Mouse (Mus musculus) retina, postnatal 1 day (tissue): Measurements from ENCODE around the gene Wwtr1.

Source experiments
- DNase-seq: peaks from one replicate; pipeline ENCODE4 v3.0.0-alpha.2; 2012

Wwtr1 gene

DNA sequence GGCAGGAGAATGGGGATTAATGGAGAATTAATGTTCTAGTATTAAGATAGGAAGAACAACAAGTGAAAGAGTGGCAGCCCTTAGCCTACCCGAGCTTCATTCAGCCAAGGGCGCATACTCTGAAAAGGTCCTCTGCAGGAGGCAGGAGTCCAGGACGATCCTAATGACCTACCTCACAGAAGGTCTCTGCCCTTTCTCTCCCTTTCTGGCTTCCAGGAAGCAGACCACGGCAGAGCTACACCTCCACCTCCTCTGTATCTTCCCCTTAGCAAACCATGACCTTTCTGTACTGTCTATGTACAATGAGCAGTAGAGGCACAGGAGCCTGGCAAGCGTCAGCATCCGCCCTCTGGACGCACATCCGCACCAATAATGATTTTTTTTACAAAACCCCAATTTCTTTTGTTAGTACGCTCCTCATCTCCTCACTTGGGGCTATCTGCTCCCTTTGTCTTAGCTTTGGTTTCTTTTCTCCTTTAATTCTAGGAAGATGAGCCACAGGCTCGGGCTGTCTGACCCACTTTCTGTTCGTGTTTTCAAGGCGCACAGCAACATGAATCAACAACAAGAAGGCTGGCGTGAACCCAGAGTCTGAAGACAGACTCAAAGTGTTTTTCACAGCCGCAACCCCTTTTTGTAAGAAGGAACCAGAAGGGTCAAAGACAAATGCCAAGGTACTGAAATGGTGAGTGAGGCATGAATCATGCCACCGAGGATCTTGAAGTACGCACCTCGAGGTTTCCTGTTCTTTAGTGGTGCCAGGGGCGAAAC is 63.7 kb downstream of the Wwtr1 start:
- peak; percentile 38 for DNase-seq

DNA sequence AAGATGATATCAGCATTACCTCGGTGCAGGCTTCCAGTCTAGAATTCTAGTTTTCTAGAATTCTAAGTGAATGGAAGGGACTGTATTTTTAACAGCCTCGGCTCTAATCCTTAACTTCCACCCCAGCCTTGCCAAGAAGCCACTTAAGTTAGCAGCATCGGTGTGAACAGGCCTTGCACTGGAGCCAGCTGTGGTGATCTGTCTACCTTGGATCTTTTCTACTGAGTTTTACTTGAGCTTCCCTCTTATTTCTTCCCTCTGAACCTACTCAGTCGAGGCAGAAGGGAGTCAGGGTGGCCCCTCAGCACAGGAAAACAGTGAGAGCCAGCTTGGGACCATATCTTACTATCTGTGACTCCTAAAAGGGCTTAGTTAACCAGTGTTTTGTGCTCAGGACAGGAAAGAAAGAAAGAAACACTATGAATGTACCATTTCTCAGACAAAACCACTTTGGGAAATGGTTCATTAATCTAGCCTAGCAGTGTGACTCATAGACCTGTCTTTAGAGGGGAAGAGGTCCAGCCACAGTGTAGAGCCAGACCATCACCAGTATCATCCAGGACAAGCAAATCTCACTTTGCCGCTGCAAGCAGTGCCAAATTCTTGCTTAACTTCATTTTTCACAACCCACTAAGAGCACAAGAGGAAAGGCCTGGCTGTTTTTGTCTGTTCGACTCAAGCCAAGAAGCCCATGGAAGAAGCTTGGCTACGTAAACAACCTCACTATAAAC is 65.6 kb downstream of the Wwtr1 start:
- DNase-seq = no peak

- no peak for DNase-seq
Measured at GRCm38 (mm10) chr3:57505991-57506390, 69.7 kb downstream of the Wwtr1 start.

DNA sequence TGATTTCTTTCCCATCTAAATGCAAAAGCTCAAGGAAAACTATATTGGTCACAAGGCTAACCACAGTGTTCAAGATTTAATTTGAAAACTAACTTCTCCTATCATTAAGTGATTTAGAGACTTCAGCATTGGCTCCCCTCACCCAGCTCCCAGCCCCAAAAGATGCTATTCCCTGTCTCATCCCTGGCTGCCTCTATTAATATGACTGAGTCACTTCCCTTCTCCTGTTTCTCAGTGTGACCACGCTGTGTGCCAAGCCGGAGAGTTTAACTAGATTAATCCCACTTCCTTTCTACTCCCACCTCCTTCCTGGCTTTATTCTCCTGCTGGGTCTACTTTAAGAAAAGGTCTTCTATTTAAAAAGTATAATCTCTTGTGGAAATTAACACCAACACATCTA is 71.0 kb downstream of the Wwtr1 start:
- DNase-seq = no peak

DNA sequence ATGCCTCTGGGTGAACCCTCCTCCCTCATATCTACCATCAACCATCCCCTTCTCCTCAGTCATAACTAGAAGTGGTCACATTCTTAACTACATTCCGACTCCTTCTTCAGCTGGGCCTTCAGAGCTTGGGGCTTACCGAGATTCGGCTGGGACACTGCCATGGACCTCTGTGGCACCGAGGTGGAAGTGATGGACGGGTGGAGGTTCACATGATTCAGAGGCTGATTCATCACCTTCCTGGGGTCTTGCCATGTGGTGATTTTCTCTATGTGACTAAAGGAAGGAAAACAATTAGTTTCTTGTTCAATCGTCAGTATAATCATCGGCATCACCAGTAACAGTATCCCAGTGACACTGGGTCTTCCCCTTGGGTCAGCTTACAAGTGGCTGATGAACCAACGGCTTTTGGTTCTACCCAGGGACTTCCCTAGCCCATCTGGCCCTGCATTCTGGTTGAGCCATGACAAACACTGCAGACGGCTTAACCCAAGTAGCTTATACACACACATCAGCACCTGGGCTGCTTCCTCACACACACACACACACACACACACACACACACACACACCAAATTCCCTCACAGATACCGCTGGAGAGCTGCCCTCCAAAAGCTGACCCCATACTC is 74.0 kb downstream of the Wwtr1 start:
- no peak for DNase-seq

DNA sequence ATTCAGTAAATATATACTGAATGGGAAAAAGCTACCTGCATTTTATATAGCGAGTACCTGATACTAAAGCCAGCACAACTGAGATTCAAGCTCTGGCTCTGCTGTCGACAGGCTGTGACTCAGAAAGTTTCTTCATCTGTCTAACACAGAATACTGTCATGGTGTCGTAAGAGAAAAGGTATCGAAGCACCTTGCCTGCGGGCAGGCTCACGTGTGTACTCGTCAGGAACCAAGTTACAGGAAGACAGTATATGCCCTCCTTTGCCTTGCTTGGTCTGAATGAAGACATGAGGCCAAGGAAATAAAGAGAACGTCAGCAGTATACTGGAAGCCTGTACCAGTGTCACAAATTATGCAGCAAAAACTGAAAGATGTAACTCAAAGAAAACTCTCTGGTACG is 74.9 kb downstream of the Wwtr1 start:
- DNase-seq = no peak

- no peak for DNase-seq
Measured at GRCm38 (mm10) chr3:57497791-57498190, 77.9 kb downstream of the Wwtr1 start.

DNA sequence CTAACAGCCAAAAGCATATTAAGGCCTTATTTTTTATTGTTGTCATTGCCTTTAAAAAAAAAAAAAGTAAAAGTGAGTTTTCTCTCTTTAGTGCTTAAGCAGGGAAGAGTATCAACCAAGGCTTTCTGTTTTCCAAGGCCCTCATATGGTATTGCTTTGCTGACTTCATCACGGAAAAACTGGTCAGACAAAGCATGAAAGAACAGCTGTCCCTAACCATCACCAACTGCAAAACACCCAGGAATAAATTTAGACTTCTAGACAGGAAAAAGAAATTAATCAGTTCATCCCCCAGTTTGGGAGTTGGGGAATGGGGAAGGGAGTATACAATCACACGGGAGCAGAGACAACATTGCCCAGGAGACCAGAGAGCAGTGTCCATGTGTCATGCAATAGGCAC is 79.3 kb downstream of the Wwtr1 start:
- DNase-seq = no peak

DNA sequence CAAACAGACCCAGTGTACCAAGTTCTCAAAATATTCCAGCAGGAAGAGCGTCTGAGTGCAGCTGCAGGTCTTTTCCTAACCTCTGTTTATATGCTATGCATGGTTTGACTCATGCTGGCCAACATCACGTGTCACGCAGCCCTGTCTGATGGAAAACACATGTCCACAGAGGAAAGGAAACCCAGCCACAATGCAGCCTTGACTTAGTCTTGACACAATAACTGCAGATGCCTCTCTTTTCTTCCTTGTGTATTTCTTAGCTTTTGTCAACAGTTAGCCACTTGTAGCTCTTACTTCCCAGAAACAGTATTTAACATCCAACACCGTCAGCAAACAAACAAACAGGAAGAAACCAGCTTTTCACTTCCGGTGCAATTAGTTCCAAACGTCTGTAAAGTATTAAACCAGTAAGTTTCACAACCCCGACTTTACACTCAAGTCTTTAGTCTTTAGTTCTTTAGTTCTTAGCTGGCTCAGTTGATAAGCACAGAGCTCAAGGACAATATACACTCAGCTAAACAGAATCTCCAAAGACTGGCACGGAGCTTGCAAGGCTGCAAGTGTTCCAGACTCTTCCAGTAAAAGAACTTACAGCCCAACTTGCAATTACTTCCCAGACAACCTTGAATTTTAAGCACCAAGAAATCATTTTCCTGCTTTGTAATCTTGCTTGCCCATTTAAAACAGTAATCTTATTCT is 88.1 kb downstream of the Wwtr1 start:
- no peak for DNase-seq

DNA sequence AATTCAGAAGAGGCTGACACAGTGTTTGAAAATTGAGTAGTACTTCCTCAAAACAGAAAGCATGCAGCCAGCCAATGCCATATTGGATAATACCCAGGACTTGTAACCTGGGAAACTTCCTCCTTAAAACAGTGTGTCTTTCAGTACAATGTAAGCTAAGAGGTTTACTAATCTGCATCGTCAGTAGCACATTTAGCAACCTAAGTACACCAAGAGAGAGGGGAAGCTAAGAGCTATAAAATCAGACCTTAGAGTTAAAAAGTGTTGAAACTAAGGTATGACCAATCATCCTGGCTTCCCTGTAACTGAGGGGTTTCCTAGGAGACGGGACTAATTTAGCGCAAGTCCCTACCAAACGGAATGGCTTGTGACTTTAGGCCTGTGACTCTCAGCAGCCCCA is 89.6 kb downstream of the Wwtr1 start:
- no peak for DNase-seq

GRCm38 (mm10) chr3:57481981-57482380 is 93.7 kb downstream of the Wwtr1 start:
- DNase-seq = no peak

- no peak for DNase-seq
Measured at GRCm38 (mm10) chr3:57480640-57481039, 95.1 kb downstream of the Wwtr1 start.

- DNase-seq = no peak
Measured at GRCm38 (mm10) chr3:57474421-57474820, 101.3 kb downstream of the Wwtr1 start.

- peak; percentile 77 for DNase-seq
Measured at GRCm38 (mm10) chr3:57472407-57472806, 103.3 kb downstream of the Wwtr1 start.

DNA sequence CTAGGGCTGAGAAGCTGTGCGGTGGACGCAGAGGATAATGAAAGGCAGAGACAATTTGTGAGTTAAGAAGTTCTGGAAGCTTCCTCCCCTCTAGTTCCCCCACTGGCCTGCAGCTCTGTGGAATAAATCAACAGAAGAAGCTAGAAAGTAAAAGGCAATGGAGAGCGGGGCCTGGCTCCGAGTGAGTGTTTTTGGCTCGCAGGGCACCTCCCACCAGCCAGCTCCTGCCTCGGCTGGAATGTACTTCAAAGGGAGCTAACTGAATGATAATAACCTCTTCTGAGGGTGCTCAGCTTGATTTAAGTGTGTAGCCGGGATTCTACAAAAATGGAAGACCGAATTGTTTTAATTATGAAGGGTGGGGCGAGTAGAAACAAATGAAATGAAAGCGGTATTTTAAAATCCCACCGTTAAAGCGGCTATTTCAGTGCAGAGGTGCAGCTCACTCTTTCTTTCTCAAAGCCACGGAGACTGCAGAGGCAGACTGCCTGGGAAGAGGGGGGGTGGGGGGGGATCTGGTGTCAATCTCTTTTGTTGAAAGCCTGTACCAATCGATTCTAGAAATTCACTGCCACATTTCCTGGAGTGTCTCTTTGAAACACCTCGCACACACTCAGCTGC is 104.6 kb downstream of the Wwtr1 start:
- peak; percentile 34 for DNase-seq

DNA sequence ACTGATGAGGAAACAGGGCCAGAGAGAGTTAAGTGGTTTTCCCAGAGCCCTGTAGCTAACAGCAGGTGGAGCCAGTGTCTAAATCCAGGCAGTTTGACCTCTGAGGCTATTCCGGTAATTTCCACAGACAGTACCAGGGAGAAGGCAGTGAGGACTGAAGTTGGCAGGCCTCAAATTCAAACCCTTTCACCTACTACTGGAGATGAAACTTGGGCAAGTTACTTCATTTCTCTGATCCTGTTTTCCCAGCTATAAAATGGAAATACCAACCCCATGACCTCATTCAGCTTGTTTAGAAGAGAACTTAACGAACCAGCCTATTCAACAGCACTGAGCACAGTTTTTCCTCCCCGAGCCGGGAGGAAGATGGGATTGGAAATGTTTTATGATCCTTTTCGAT is 105.4 kb downstream of the Wwtr1 start:
- DNase-seq = peak; percentile 76

DNA sequence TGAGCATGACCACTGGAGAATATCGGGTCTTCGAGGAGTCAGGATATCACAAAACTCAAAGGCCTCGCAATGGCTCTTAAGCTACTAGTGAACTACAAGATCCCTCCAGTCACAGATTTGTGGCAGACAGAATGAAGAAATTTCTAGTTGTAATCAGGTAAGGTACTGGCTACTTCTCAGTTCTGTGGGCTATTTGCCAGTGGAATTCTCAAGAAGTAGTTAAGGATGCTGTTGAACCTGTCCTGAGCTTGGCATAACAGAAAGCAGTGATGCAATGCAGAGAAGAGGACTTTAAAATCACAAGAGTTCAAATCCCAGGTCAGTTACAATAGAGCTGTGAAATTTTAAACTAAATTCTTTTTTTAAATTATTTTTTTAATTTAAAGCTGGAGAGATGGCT is 106.4 kb downstream of the Wwtr1 start:
- DNase-seq = no peak

DNA sequence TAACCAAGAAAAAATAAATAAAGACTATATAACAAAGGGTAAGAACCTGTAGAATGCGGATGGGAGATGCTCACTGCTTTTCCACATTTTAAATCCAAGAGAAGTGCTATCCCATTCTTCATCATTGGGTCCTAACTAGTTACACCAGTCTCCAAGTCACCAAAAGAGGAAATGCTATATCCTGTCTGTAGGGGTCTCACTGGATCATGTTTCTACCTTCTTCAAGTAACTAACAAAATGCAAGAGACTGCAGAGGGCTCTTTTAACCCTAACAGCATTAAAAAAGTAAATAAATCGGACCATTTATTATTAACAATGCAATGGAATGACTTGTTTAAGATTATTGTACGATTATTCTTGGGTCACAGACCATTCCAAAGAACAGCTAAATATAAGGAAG is 109.4 kb downstream of the Wwtr1 start:
- DNase-seq = peak; percentile 35

DNA sequence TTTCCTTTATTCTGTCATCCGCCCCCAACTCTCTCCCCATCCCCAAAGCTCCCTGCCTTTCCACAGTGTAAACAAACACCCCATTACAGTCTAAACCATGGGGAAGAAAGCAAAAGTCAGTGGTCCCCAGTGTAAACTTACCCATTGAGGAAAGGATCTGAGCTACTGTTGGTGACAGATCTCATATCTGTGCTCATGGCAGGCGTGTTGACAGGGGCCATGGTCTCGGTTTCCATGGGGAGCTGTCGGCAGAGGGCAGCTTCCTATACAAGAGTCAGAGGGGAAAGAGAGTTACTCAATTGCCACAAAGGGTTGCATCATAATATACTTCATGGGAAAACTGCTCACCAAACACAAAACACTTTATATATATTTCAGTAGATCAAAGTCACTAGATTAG is 112.4 kb downstream of the Wwtr1 start:
- DNase-seq = no peak

DNA sequence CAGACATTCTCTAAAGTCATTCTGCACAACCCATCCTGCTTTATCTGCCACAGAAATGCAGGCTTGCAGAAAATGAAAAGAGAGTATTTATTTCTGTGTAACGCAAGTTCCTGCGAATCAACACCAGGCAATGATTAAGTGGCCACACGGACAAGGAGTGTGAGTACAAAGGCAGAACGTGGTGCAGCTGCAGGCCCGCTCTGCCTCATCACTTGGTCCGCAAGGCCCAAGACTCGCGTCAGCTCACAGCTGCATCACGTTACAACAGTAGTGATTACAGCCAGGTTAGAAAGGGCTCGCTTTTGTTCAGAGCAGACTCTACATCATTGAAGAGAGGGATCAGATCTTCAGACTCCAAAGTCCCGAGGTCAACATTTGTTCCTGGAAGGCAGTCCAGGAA is 117.1 kb downstream of the Wwtr1 start:
- no peak for DNase-seq

DNA sequence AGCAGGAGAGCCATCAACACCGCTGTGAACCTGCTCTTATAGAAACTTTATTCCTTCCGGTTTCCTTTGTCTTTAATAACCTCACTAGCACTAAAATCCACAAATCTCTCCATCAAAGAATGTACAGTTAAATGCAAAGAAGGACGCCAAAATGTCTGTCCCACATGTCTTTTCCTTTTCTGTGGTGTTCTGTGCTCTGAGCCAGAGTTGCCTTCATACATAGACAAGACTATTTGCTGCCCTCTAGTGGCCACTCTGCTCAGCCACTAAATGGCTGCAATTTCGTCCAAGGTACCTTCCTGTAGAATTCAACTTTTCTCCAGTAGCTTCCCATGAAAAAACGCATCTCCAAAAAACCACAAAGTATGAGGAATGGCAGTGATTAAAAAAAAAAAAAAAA is 127.3 kb downstream of the Wwtr1 start:
- DNase-seq = peak; percentile 80

DNA sequence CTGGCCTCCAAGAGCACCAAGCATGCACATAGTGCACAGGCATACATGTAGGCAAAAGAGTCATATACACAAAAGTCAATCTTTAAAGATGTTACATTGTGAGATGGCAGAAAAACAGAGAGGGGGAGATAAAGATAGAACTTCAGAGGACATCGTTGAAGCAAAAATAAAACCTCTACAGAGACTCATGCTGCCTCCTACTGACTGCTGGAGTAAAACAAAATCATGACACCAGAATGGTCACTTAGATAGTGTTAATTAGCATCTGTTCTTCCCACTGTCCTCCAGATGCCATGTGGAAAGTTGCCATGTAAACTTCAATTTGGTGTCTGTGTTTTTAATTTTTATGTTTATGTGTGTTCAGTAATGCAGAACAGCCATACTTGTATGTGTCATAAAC is 127.8 kb downstream of the Wwtr1 start:
- DNase-seq = no peak

DNA sequence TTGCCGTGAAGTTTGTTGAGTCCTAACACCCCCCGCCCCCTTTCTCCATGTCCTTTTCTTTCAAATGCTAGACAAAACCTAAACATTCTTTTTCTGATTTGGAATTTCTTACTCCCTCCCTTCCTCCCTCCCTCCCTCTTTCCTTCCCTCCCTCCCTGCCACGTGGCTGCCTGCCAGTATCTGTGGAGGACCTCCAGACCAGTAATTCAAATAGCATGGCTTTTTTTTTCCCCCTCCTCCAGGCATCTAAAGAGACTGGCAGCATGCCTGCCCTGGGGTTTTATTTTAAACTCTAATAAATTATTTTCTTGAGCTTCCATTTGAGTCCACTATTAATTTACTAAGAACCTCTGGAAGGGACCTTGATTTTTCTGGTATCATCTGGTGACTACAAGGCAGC is 130.0 kb downstream of the Wwtr1 start:
- no peak for DNase-seq
